8 mouse cellular contexts compared by ENCODE assay signal in the genomic region with DNA sequence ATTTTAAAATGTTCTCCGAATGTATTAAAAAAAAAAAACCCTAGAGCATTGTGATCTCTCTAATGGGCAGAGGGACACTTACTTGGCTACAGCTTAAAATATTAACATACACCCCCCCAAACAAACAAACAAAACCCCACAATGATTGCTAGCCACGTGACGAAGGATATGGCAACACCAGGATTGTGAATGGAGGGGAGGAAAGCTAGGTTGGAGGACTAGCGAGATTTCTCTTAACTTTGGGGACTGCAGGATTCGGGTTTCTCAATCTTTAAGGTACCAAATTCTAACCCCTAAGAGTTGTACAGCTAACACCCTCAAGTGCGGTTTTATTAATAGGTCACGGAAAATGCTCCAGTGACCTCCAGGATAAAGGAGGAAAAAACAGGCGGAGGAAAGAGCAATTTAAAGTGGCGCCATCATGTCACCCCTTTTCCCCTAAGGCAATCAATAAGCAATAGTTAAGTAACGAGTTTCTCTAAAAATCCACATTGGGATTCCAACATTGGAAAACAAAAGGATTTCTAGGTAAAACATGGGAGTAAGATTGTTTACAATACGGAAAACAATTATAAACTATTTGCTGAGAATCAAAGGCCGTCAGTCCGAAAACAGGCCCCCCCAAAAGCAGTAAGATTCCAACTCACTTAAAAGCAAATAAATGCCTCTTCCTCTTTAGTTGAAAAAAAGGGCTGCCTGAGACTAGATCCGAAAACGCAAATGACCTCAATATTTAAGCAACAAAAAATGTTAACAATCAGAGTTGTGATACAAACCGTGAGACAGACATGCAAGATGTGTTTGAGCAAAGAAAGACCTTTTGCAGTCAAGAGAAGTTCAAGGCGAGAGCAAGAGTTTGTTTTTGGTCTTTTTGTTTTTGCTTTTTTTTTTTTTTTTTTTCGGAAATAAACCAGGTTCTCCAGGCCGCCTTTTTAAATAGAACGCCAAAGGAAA. TPM values are rescaled to one million over a fixed set of nuclear protein-coding genes. Genes with fewer than 3 reads are reported as not detected.
DNase-seq lines count a peak whose midpoint lies in the region; ATAC-seq and TF ChIP-seq lines count a peak whose summit lies in the region.

No protein-coding gene starts in this region.

- peaks cover 22% of the 10 kb centered on the region for H3K4me1 ChIP-seq in kidney, embryonic 16.5 days (ENCODE audit: insufficient read depth, low read length)
- no peaks in the 10 kb centered on the region for H3K4me1 ChIP-seq in hindbrain, embryonic 11.5 days (replicated peaks; ENCODE audit: control insufficient read depth, insufficient read depth, low read length)
- H3K4me1 ChIP-seq in lung, postnatal 0 days (ENCODE audit: insufficient read depth, low read depth, low read length) = no peaks in the 10 kb centered on the region; the same call in 1 of the 2 replicates

- WGBS in kidney, embryonic 16.5 days = under 1% methylated on average over 20 of the region's 20 CpGs
- under 1% methylated on average over 20 of the region's 20 CpGs for WGBS in hindbrain, embryonic 11.5 days
- WGBS in lung, postnatal 0 days = under 1% methylated on average over 20 of the region's 20 CpGs

- no peak for DNase-seq in kidney, postnatal 25 days
- DNase-seq in brain, embryonic 14.5 days (ENCODE audit: low read depth) = peak; percentile 59
- peak; percentile 52 for DNase-seq in hindbrain, embryonic 11.5 days (ENCODE audit: low spot score)
- peak; percentile 61 for DNase-seq in lung, postnatal 0 days (ENCODE audit: low spot score)
- peak; percentile 19 for DNase-seq in telencephalon, adult 2 months (ENCODE audit: low read depth, low spot score)
- DNase-seq in urinary bladder, adult 18-20 months (ENCODE audit: low spot score in 2 of 2) = no peak
- DNase-seq in left cerebral cortex, postnatal 4 days = no peak

- H3K9ac ChIP-seq in kidney, embryonic 16.5 days (replicated peaks; ENCODE audit: low read length) = peak overlapping the region; percentile 99
- H3K9ac ChIP-seq in hindbrain, embryonic 11.5 days (ENCODE audit: low read depth, low read length) = peak overlapping the region; percentile 100
- peak overlapping the region; percentile 97 for H3K9ac ChIP-seq in lung, postnatal 0 days (replicated peaks; ENCODE audit: low read depth)

- H3K27me3 ChIP-seq in kidney, embryonic 16.5 days (ENCODE audit: insufficient read depth, low read length) = no peaks in the 10 kb centered on the region
- no peaks in the 10 kb centered on the region for H3K27me3 ChIP-seq in hindbrain, embryonic 11.5 days (ENCODE audit: control insufficient read depth, insufficient read depth, low read length)
- no peaks in the 10 kb centered on the region for H3K27me3 ChIP-seq in lung, postnatal 0 days (replicated peaks; ENCODE audit: insufficient read depth, low read length)

- TF ChIP-seq POLR2A in brain, embryonic 14.5 days (IDR thresholded peaks at IDR 0.05; ENCODE audit: borderline replicate concordance, extremely low read depth, insufficient read depth, insufficient read length, poor library complexity, severe bottlenecking) = no peak

- H3K9me3 ChIP-seq in kidney, embryonic 16.5 days (ENCODE audit: low read length) = no peaks in the 10 kb centered on the region
- H3K9me3 ChIP-seq in hindbrain, embryonic 11.5 days (ENCODE audit: control insufficient read depth, low read length) = no peaks in the 10 kb centered on the region
- H3K9me3 ChIP-seq in lung, postnatal 0 days (ENCODE audit: low read length) = no peaks in the 10 kb centered on the region

- peak overlapping the region; percentile 78 for H3K4me2 ChIP-seq in kidney, embryonic 16.5 days (replicated peaks; ENCODE audit: low read depth, low read length)
- peak overlapping the region; percentile 69 for H3K4me2 ChIP-seq in hindbrain, embryonic 11.5 days (replicated peaks; ENCODE audit: low read depth, low read length)
- H3K4me2 ChIP-seq in lung, postnatal 0 days (replicated peaks; ENCODE audit: low read depth, low read length) = peak overlapping the region; percentile 72

- TF ChIP-seq EP300 in lung, postnatal 0 days (IDR thresholded peaks at IDR 0.05) = no peak; the same call in 1 of the 2 replicates

- intact Hi-C loops in left cerebral cortex, postnatal 4 days (cut with DNase I) = no loop called here

- H3K36me3 ChIP-seq in kidney, embryonic 16.5 days (ENCODE audit: insufficient read depth, low read length) = no peaks in the 10 kb centered on the region
- H3K36me3 ChIP-seq in hindbrain, embryonic 11.5 days (ENCODE audit: control insufficient read depth, insufficient read depth, low read length) = no peaks in the 10 kb centered on the region
- H3K36me3 ChIP-seq in lung, postnatal 0 days (ENCODE audit: insufficient read depth, low read length) = no peaks in the 10 kb centered on the region

- no peak for TF ChIP-seq CTCF in brain, embryonic 14.5 days (IDR thresholded peaks at IDR 0.05; ENCODE audit: borderline replicate concordance, extremely low read depth, insufficient read depth, insufficient read length)
- no peak for TF ChIP-seq CTCF in lung, postnatal 0 days (IDR thresholded peaks at IDR 0.05)

- peak overlapping the region; percentile 100 for H3K27ac ChIP-seq in kidney, embryonic 16.5 days (ENCODE audit: low read length)
- peak overlapping the region; percentile 100 for H3K27ac ChIP-seq in hindbrain, embryonic 11.5 days (ENCODE audit: low read depth, low read length)
- H3K27ac ChIP-seq in lung, postnatal 0 days (ENCODE audit: low read length) = peak overlapping the region; percentile 100

- H3K4me3 ChIP-seq in kidney, embryonic 16.5 days (ENCODE audit: low read length) = peak overlapping the region; percentile 85
- peak overlapping the region; percentile 92 for H3K4me3 ChIP-seq in hindbrain, embryonic 11.5 days (ENCODE audit: low read depth, low read length)
- peak overlapping the region; percentile 97 for H3K4me3 ChIP-seq in lung, postnatal 0 days (ENCODE audit: low read depth, low read length)

- no peak for ATAC-seq in kidney, embryonic 16.5 days (ENCODE audit: low FRiP score, low TSS enrichment)
- ATAC-seq in hindbrain, embryonic 11.5 days (ENCODE audit: low FRiP score) = no peak
- ATAC-seq in lung, postnatal 0 days = no peak

RNA-seq across cellular contexts. Expression of gene Kansl1, which starts 27.9 kb away (rescaled TPM):
- 22.5 and 27.1 TPM in 2 replicates for polyA plus RNA-seq in kidney, embryonic 16.5 days (2015; fragmentation: Nextera tagmentation; extraction: Ambion mirVana)
- polyA plus RNA-seq in brain, embryonic 14.5 days (2012; rRNA removed) = 129 and 133 TPM in 2 replicates
- 29.8 and 31.3 TPM in 2 replicates for polyA plus RNA-seq in hindbrain, embryonic 11.5 days (2014; fragmentation: Nextera tagmentation; extraction: Ambion mirVana)
- polyA plus RNA-seq in lung, postnatal 0 days (2015; fragmentation: Nextera tagmentation; extraction: Ambion mirVana) = 11.0 and 12.8 TPM in 2 replicates
- 10 to 100 TPM; 74.9 to 79.6 TPM for total RNA-seq in left cerebral cortex, postnatal 4 days (2021)

Comparison
In these comparisons a context has a peak if more than half of its experiments do, and no peak if none do; other contexts are left out.
1. DNase-seq: peak in brain, embryonic 14.5 days (single experiment), hindbrain, embryonic 11.5 days (single experiment), lung, postnatal 0 days (single experiment) and telencephalon, adult 2 months (single experiment); none in kidney, postnatal 25 days (0 of 2), urinary bladder, adult 18-20 months (0 of 2) and left cerebral cortex, postnatal 4 days (single experiment).
2. Peak in every context shown above with its lines, with median percentiles within 50 percentile points of each other: H3K27ac ChIP-seq, H3K4me2 ChIP-seq, H3K4me3 ChIP-seq and H3K9ac ChIP-seq.